Mouse (Mus musculus) urinary bladder, postnatal 36 days (tissue): ENCODE data around the gene Artn.
A peak's percentile ranks its signal among the peaks of the same experiment; 100 is the strongest.

ENCODE experiments used
- DNase-seq, 2 experiments: peaks; one replicate each; pipeline ENCODE4 v3.0.0; 2022; ENCODE audit warnings: low spot score in 2 of 2, mixed read lengths in 1 of 2

Gene Artn

GRCm38 (mm10) chr4:117929391-117929881 lies at the start of gene Artn:
TSS of gene Artn (minus strand) at chr4:117929763.
- DNase-seq = peak; percentile 72

GRCm38 (mm10) chr4:117979181-117979580 lies 49.6 kb upstream of the Artn start:
- peak in 1 of 2 experiments; percentile 67 for DNase-seq

- DNase-seq = peak in 1 of 2 experiments; percentile 49
Observed at GRCm38 (mm10) chr4:117978282-117978681, 48.7 kb upstream of the Artn start.

GRCm38 (mm10) chr4:117977841-117978240 lies 48.3 kb upstream of the Artn start:
- DNase-seq = no peak

GRCm38 (mm10) chr4:117977371-117977770 lies 47.8 kb upstream of the Artn start:
- DNase-seq = no peak

GRCm38 (mm10) chr4:117975820-117976219 lies 46.3 kb upstream of the Artn start:
- peak in 1 of 2 experiments; percentile 40 for DNase-seq

GRCm38 (mm10) chr4:117974719-117975118 lies 45.2 kb upstream of the Artn start:
- peak in 1 of 2 experiments; percentile 42 for DNase-seq

GRCm38 (mm10) chr4:117972999-117973398 lies 43.4 kb upstream of the Artn start:
- DNase-seq = peak in 1 of 2 experiments; percentile 73

- DNase-seq = peak; percentile 62 to 71
Observed at GRCm38 (mm10) chr4:117964346-117965025, 34.9 kb upstream of the Artn start.

- DNase-seq = no peak
Observed at GRCm38 (mm10) chr4:117957492-117957891, 27.9 kb upstream of the Artn start.

GRCm38 (mm10) chr4:117947493-117947892 lies 17.9 kb upstream of the Artn start:
- DNase-seq = no peak

GRCm38 (mm10) chr4:117946639-117947305 lies 17.2 kb upstream of the Artn start:
- peak in 1 of 2 experiments; percentile 45 for DNase-seq

- DNase-seq = no peak
Observed at GRCm38 (mm10) chr4:117943317-117943716, 13.8 kb upstream of the Artn start.

GRCm38 (mm10) chr4:117936964-117937363 lies 7.4 kb upstream of the Artn start:
- no peak for DNase-seq

- DNase-seq = no peak
Observed at GRCm38 (mm10) chr4:117934081-117934480, 4.5 kb upstream of the Artn start.

GRCm38 (mm10) chr4:117933248-117933647 lies 3.7 kb upstream of the Artn start:
- no peak for DNase-seq

- DNase-seq = peak; percentile 65 to 71
Observed at GRCm38 (mm10) chr4:117928699-117929241, 793 bp downstream of the Artn start.

- DNase-seq = no peak
Observed at GRCm38 (mm10) chr4:117928234-117928633, 1.3 kb downstream of the Artn start.

GRCm38 (mm10) chr4:117926545-117927482 lies 2.7 kb downstream of the Artn start:
- DNase-seq = no peak

- no peak for DNase-seq
Observed at GRCm38 (mm10) chr4:117924916-117925315, 4.6 kb downstream of the Artn start.

GRCm38 (mm10) chr4:117923450-117923849 lies 6.1 kb downstream of the Artn start:
- no peak for DNase-seq

- no peak for DNase-seq
Observed at GRCm38 (mm10) chr4:117921358-117921757, 8.2 kb downstream of the Artn start.
